17 mouse cellular contexts compared by ENCODE assay signal in the genomic region with DNA sequence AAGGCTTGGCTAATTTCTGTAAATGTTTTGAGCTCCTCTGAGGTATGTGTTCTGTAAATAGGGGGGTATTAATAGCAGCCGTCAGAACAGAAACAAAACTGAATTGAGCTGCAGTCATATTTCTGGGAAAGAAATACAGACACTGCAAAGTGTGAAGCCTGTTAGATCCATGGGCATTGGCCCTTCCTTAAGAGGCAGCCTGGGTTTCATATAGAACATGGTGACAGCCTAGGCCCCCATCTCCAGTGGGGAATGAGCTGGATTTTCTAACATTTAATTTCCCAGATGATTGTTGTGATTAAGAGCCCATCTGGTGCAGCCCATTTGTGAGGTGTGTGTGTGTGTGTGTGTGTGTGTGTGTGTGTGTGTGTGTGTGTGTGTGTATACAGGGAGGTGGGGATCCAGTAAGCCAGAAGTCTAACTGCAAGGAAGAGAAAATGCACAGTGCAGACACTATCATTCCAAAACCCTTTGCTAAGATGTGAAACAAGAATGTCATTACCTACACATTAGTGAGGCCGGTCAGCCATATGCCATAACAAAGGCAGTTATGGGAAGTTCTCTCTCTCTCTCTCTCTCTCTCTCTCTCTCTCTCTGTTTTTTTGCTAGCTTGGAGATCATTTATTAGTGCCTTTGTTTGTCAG.
A peak's percentile ranks its signal among the peaks of the same experiment; 100 is the strongest.
DNase-seq lines count a peak whose midpoint lies in the region; ATAC-seq and TF ChIP-seq lines count a peak whose summit lies in the region.
"Had no signal": no experiment of that assay in that cellular context is flagged by ENCODE, and none has a peak within 500 bp of the region (broad histone marks: within the 10 kb centered on the region; RNA-seq: fewer than 3 reads in every experiment).

No protein-coding gene starts in this region.

- ATAC-seq in forebrain, embryonic 14.5 days, result peak; percentile 37; the same call in 1 of the 2 replicates
- ATAC-seq in forebrain, embryonic 11.5 days (replicated peaks; ENCODE audit: low FRiP score), result no peak
- no peak for ATAC-seq in stomach, embryonic 15.5 days (ENCODE audit: insufficient read depth, low FRiP score, low read depth)
- no peak; the same call in 1 of the 2 replicates for ATAC-seq in stomach, postnatal 0 days (ENCODE audit: low FRiP score, low TSS enrichment)
- ATAC-seq in limb, embryonic 12.5 days (ENCODE audit: insufficient number of reproducible peaks, insufficient read depth, low FRiP score, low TSS enrichment, low read depth), result no peak
- ATAC-seq: activated CD4-positive, CD25-positive, alpha-beta regulatory T cell, adult 4 months had no signal

- H3K4me3 ChIP-seq in forebrain, embryonic 14.5 days (ENCODE audit: low read depth, low read length), result no peak overlapping the region
- H3K4me3 ChIP-seq in forebrain, embryonic 11.5 days (ENCODE audit: low read depth, low read length), result no peak overlapping the region
- H3K4me3 ChIP-seq in stomach, embryonic 15.5 days (replicated peaks), result no peak overlapping the region
- H3K4me3 ChIP-seq in stomach, postnatal 0 days (ENCODE audit: low read depth, low read length), result no peak overlapping the region
- no peak overlapping the region for H3K4me3 ChIP-seq in limb, embryonic 12.5 days (replicated peaks)

- TF ChIP-seq CTCF in stomach, postnatal 0 days (IDR thresholded peaks at IDR 0.05; ENCODE audit: low read depth), result no peak

- H3K9ac ChIP-seq in forebrain, embryonic 14.5 days (ENCODE audit: low read length), result no peak overlapping the region
- no peak overlapping the region for H3K9ac ChIP-seq in forebrain, embryonic 11.5 days (ENCODE audit: low read length)
- H3K9ac ChIP-seq in stomach, embryonic 15.5 days, result no peak overlapping the region
- no peak overlapping the region for H3K9ac ChIP-seq in stomach, postnatal 0 days (ENCODE audit: low read length)
- no peak overlapping the region for H3K9ac ChIP-seq in limb, embryonic 12.5 days (replicated peaks)
- H3K9ac ChIP-seq: lung, embryonic 14.5 days had no signal

- H3K27me3 ChIP-seq in forebrain, embryonic 14.5 days (replicated peaks; ENCODE audit: control insufficient read depth, insufficient read depth, low read length), result no peaks in the 10 kb centered on the region
- no peaks in the 10 kb centered on the region for H3K27me3 ChIP-seq in forebrain, embryonic 11.5 days (ENCODE audit: control insufficient read depth, insufficient read depth, low read length)
- no peaks in the 10 kb centered on the region for H3K27me3 ChIP-seq in stomach, embryonic 15.5 days (replicated peaks)
- no peaks in the 10 kb centered on the region for H3K27me3 ChIP-seq in stomach, postnatal 0 days (ENCODE audit: control insufficient read depth, insufficient read depth, low read length)
- H3K27me3 ChIP-seq in limb, embryonic 12.5 days, result no peaks in the 10 kb centered on the region

- H3K4me2 ChIP-seq in forebrain, embryonic 14.5 days (ENCODE audit: low read length), result no peak overlapping the region
- no peak overlapping the region for H3K4me2 ChIP-seq in forebrain, embryonic 11.5 days (ENCODE audit: low read depth, low read length, severe bottlenecking)
- no peak overlapping the region for H3K4me2 ChIP-seq in stomach, embryonic 15.5 days
- H3K4me2 ChIP-seq in stomach, postnatal 0 days (replicated peaks; ENCODE audit: low read depth), result no peak overlapping the region
- H3K4me2 ChIP-seq in limb, embryonic 12.5 days, result no peak overlapping the region
- H3K4me2 ChIP-seq: heart, embryonic 11.5 days; lung, embryonic 14.5 days had no signal

- no peak overlapping the region; the same call in 1 of the 2 replicates for H3K27ac ChIP-seq in forebrain, embryonic 14.5 days (ENCODE audit: low read depth, low read length)
- H3K27ac ChIP-seq in forebrain, embryonic 11.5 days (ENCODE audit: low read depth, low read length), result no peak overlapping the region
- H3K27ac ChIP-seq in stomach, embryonic 15.5 days, result 0 out of 2 replicates have a peak overlapping the region, but pooled peaks have one; percentile 11
- no peak overlapping the region for H3K27ac ChIP-seq in stomach, postnatal 0 days (replicated peaks)
- peak overlapping the region; percentile 54 for H3K27ac ChIP-seq in limb, embryonic 12.5 days

- H3K36me3 ChIP-seq in forebrain, embryonic 14.5 days (ENCODE audit: control insufficient read depth, insufficient read depth, low read length), result no peaks in the 10 kb centered on the region
- no peaks in the 10 kb centered on the region for H3K36me3 ChIP-seq in forebrain, embryonic 11.5 days (ENCODE audit: control insufficient read depth, insufficient read depth, low read length)
- H3K36me3 ChIP-seq in stomach, embryonic 15.5 days, result no peaks in the 10 kb centered on the region
- no peaks in the 10 kb centered on the region for H3K36me3 ChIP-seq in stomach, postnatal 0 days (ENCODE audit: control insufficient read depth, insufficient read depth, low read length)
- no peaks in the 10 kb centered on the region for H3K36me3 ChIP-seq in limb, embryonic 12.5 days

- H3K9me3 ChIP-seq in forebrain, embryonic 14.5 days (replicated peaks; ENCODE audit: control insufficient read depth, low read length), result no peaks in the 10 kb centered on the region
- no peaks in the 10 kb centered on the region for H3K9me3 ChIP-seq in forebrain, embryonic 11.5 days (ENCODE audit: control insufficient read depth, low read length)
- H3K9me3 ChIP-seq in stomach, embryonic 15.5 days, result no peaks in the 10 kb centered on the region
- no peaks in the 10 kb centered on the region for H3K9me3 ChIP-seq in stomach, postnatal 0 days (ENCODE audit: control insufficient read depth, low read length)
- no peaks in the 10 kb centered on the region for H3K9me3 ChIP-seq in limb, embryonic 12.5 days

- no peak for TF ChIP-seq EP300 in stomach, postnatal 0 days (optimal IDR thresholded peaks at IDR 0.05)

- peak; percentile 11 for DNase-seq in forebrain, embryonic 14.5 days (ENCODE audit: low spot score)
- DNase-seq in forebrain, embryonic 11.5 days (ENCODE audit: low spot score), result no peak
- DNase-seq in stomach, postnatal 0 days (ENCODE audit: low spot score), result no peak
- DNase-seq in embryo, embryonic 10 days (ENCODE audit: low spot score), result no peak
- no peak for DNase-seq in adrenal gland, postnatal 14 days
- no peak for DNase-seq in testis, postnatal 10 days (ENCODE audit: low spot score)
- DNase-seq: adrenal gland, postnatal 36 days; cerebellum, postnatal 36 days; gastrocnemius, postnatal 36 days; kidney, adult 2 months; kidney, postnatal 25 days; lung, embryonic 14.5 days; thymus, postnatal 4 days had no signal

- WGBS in forebrain, embryonic 14.5 days, result 88% methylated on average over 2 of the region's 2 CpGs
- 85% methylated on average over 2 of the region's 2 CpGs for WGBS in forebrain, embryonic 11.5 days
- 31% methylated on average over 2 of the region's 2 CpGs for WGBS in stomach, embryonic 15.5 days
- WGBS in stomach, postnatal 0 days, result 44% methylated on average over 2 of the region's 2 CpGs
- WGBS in limb, embryonic 12.5 days, result 58% methylated on average over 2 of the region's 2 CpGs

- H3K4me1 ChIP-seq in forebrain, embryonic 14.5 days (ENCODE audit: control insufficient read depth, insufficient read depth, low read length), result 0 out of 2 replicates have a peak, but pooled peaks cover 4% of the 10 kb centered on the region
- H3K4me1 ChIP-seq in forebrain, embryonic 11.5 days (replicated peaks; ENCODE audit: control insufficient read depth, insufficient read depth, low read length), result no peaks in the 10 kb centered on the region
- H3K4me1 ChIP-seq in stomach, embryonic 15.5 days, result no peaks in the 10 kb centered on the region
- no peaks in the 10 kb centered on the region for H3K4me1 ChIP-seq in stomach, postnatal 0 days (replicated peaks; ENCODE audit: control insufficient read depth, insufficient read depth)
- peaks cover 21% of the 10 kb centered on the region for H3K4me1 ChIP-seq in limb, embryonic 12.5 days (replicated peaks)

Comparison
In these comparisons a context has a peak if more than half of its experiments do, and no peak if none do; other contexts are left out.
1. H3K27ac ChIP-seq: peak in stomach, embryonic 15.5 days (single experiment) and limb, embryonic 12.5 days (single experiment); none in forebrain, embryonic 14.5 days (single experiment), forebrain, embryonic 11.5 days (single experiment) and stomach, postnatal 0 days (single experiment).